Mouse (Mus musculus) heart, embryonic 13.5 days (tissue): ENCODE data around the gene Gm8180. TPM values are rescaled to one million over a fixed set of nuclear protein-coding genes. Genes with fewer than 3 reads are reported as not detected.
"Not testable (repeated sequence)": the region's sequence is repeated elsewhere in the genome, so short reads cannot be mapped to it uniquely, and the experiment has no call there.

ENCODE experiments used
- ATAC-seq: fragments of 200-750 bp; cut with Nextera tagmentation; 2 replicates; pipeline ENCODE4 v1.8.0; 2017; ENCODE audit warnings: moderate TSS enrichment; ENCODE audit not compliant: insufficient number of reproducible peaks, low FRiP score, low TSS enrichment; ENCODE audit errors: extremely low read depth
- H3K27ac ChIP-seq: fragments of 300-500 bp; sonication (generic); replicated peaks from 2 replicates; pipeline ENCODE4 v1.5.1; 2015; ENCODE audit warnings: moderate library complexity, mild to moderate bottlenecking, inconsistent platforms
- H3K27me3 ChIP-seq: fragments of 300-500 bp; sonication (generic); replicated peaks from 2 replicates; pipeline ENCODE4 v1.6.1; 2015; ENCODE audit warnings: mild to moderate bottlenecking, inconsistent platforms
- H3K36me3 ChIP-seq: fragments of 300-500 bp; sonication (generic); 2 replicates; pipeline ENCODE4 v1.6.1; 2015; ENCODE audit warnings: mild to moderate bottlenecking, inconsistent platforms
- H3K4me1 ChIP-seq: fragments of 300-500 bp; sonication (generic); 2 replicates; pipeline ENCODE4 v1.6.1; 2015; ENCODE audit warnings: inconsistent platforms
- H3K4me2 ChIP-seq: fragments of 300-500 bp; sonication (generic); 2 replicates; pipeline ENCODE4 v1.6.1; 2015; ENCODE audit warnings: inconsistent platforms, mild to moderate bottlenecking, moderate library complexity
- H3K4me3 ChIP-seq: fragments of 300-500 bp; sonication (generic); 2 replicates; pipeline ENCODE4 v1.5.1; 2015; ENCODE audit warnings: moderate library complexity, mild to moderate bottlenecking, inconsistent platforms
- H3K9ac ChIP-seq: fragments of 300-500 bp; sonication (generic); 2 replicates; pipeline ENCODE4 v1.6.1; 2015; ENCODE audit warnings: inconsistent platforms, mild to moderate bottlenecking, moderate library complexity
- H3K9me3 ChIP-seq: fragments of 300-500 bp; sonication (generic); 2 replicates; pipeline ENCODE4 v1.6.1; 2016; ENCODE audit warnings: inconsistent platforms
- WGBS: fragments of 180-500 bp; shearing (Covaris S2); methylation state at CpG from one replicate; pipeline ENCODE4 v1.1.7; 2015; ENCODE audit warnings: mixed read lengths; 5-methylcytosine and 5-hydroxymethylcytosine counted together
- polyA plus RNA-seq: library from polyadenylated mRNA; unstranded; fragments of >200 nt; fragmentation: Nextera tagmentation; extraction: Ambion mirVana; gene quantifications from 2 replicates; pipeline ENCODE4 v1.2.1, GENCODE M21; 2015

Gene Gm8180
- polyA plus RNA-seq, result not detected in 2 replicates

GRCm38 (mm10) chr14:43784645-43785044, at the start of gene Gm8180:
TSS of gene Gm8180 (minus strand) at chr14:43784745.
- H3K36me3 ChIP-seq, H3K4me1 ChIP-seq, H3K4me3 ChIP-seq, H3K9ac ChIP-seq, H3K4me2 ChIP-seq, H3K27ac ChIP-seq, ATAC-seq, H3K9me3 ChIP-seq, H3K27me3 ChIP-seq: not testable (repeated sequence)
- WGBS, result 81% methylated on average over 3 of the region's 3 CpGs

GRCm38 (mm10) chr14:43830385-43830784, 45.8 kb upstream of the Gm8180 start:
- not testable (repeated sequence) for H3K4me1 ChIP-seq, H3K36me3 ChIP-seq, H3K27me3 ChIP-seq, H3K4me2 ChIP-seq, ATAC-seq, H3K27ac ChIP-seq, H3K9ac ChIP-seq, H3K9me3 ChIP-seq, H3K4me3 ChIP-seq
- WGBS, result 11% methylated on average over 1 of the region's 1 CpGs

GRCm38 (mm10) chr14:43824176-43824575, 39.6 kb upstream of the Gm8180 start:
- H3K27ac ChIP-seq, H3K4me3 ChIP-seq, H3K4me1 ChIP-seq, ATAC-seq, H3K36me3 ChIP-seq, H3K9me3 ChIP-seq, H3K27me3 ChIP-seq, H3K4me2 ChIP-seq, H3K9ac ChIP-seq: not testable (repeated sequence)
- WGBS, result 67% methylated on average over 6 of the region's 6 CpGs

- not testable (repeated sequence) for H3K27me3 ChIP-seq, H3K4me3 ChIP-seq, H3K36me3 ChIP-seq, H3K27ac ChIP-seq, H3K4me1 ChIP-seq, H3K4me2 ChIP-seq, H3K9ac ChIP-seq, ATAC-seq, H3K9me3 ChIP-seq
- WGBS, result 47% methylated on average over 1 of the region's 2 CpGs
These were observed 37.3 kb upstream of the Gm8180 start for GRCm38 (mm10) chr14:43821869-43822268.

GRCm38 (mm10) chr14:43812458-43812857, 27.9 kb upstream of the Gm8180 start:
- H3K4me1 ChIP-seq, H3K4me2 ChIP-seq, H3K27me3 ChIP-seq, H3K36me3 ChIP-seq, H3K27ac ChIP-seq, H3K4me3 ChIP-seq, ATAC-seq, H3K9me3 ChIP-seq, H3K9ac ChIP-seq: not testable (repeated sequence)
- WGBS, result 61% methylated on average over 8 of the region's 9 CpGs

- not testable (repeated sequence) for H3K9me3 ChIP-seq, H3K27me3 ChIP-seq, H3K27ac ChIP-seq, H3K4me3 ChIP-seq, H3K9ac ChIP-seq, H3K4me1 ChIP-seq, H3K36me3 ChIP-seq, H3K4me2 ChIP-seq, ATAC-seq
- 58% methylated on average over 4 of the region's 4 CpGs for WGBS
These were observed 23.6 kb upstream of the Gm8180 start for GRCm38 (mm10) chr14:43808142-43808541.

- not testable (repeated sequence) for H3K4me1 ChIP-seq, ATAC-seq, H3K27ac ChIP-seq, H3K27me3 ChIP-seq, H3K9me3 ChIP-seq, H3K36me3 ChIP-seq, H3K9ac ChIP-seq, H3K4me3 ChIP-seq, H3K4me2 ChIP-seq
- WGBS, result 14% methylated on average over 6 of the region's 7 CpGs
These were observed 19.9 kb upstream of the Gm8180 start for GRCm38 (mm10) chr14:43804435-43804834.

- H3K4me3 ChIP-seq, result peak overlapping the region; percentile 41
- ATAC-seq, H3K4me1 ChIP-seq, H3K9me3 ChIP-seq, H3K27me3 ChIP-seq, H3K36me3 ChIP-seq, H3K27ac ChIP-seq: not testable (repeated sequence)
- peak overlapping the region; percentile 65 for H3K9ac ChIP-seq
- 7% methylated on average over 18 of the region's 23 CpGs for WGBS
- peak overlapping the region; percentile 67 for H3K4me2 ChIP-seq
These were observed 12.4 kb upstream of the Gm8180 start for GRCm38 (mm10) chr14:43796905-43797470.

- peak overlapping the region; percentile 67 for H3K4me2 ChIP-seq
- ATAC-seq, result no peak; the same call in 1 of the 2 replicates
- H3K27me3 ChIP-seq, result no peaks in the 10 kb centered on the region
- H3K36me3 ChIP-seq, result no peaks in the 10 kb centered on the region
- no peak overlapping the region for H3K27ac ChIP-seq
- H3K4me1 ChIP-seq, result 0 out of 2 replicates have a peak, but pooled peaks cover 2% of the 10 kb centered on the region
- peak overlapping the region; percentile 41 for H3K4me3 ChIP-seq
- no peaks in the 10 kb centered on the region for H3K9me3 ChIP-seq
- WGBS, result 13% methylated on average over 14 of the region's 14 CpGs
- peak overlapping the region; percentile 65 for H3K9ac ChIP-seq
These were observed 11.7 kb upstream of the Gm8180 start for GRCm38 (mm10) chr14:43796069-43796904.

- H3K36me3 ChIP-seq, H3K4me3 ChIP-seq, H3K27me3 ChIP-seq, H3K4me1 ChIP-seq, ATAC-seq, H3K9ac ChIP-seq, H3K9me3 ChIP-seq, H3K4me2 ChIP-seq, H3K27ac ChIP-seq: not testable (repeated sequence)
- WGBS, result 59% methylated on average over 5 of the region's 5 CpGs
These were observed 9.3 kb upstream of the Gm8180 start for GRCm38 (mm10) chr14:43793811-43794210.

GRCm38 (mm10) chr14:43747566-43747965, 37.0 kb downstream of the Gm8180 start, which contains the start of gene Gm6526:
TSS of gene Gm6526 (plus strand) at chr14:43747866.
- not testable (repeated sequence) for H3K9me3 ChIP-seq, ATAC-seq, H3K4me3 ChIP-seq, H3K27ac ChIP-seq, H3K4me1 ChIP-seq, H3K4me2 ChIP-seq, H3K9ac ChIP-seq, H3K36me3 ChIP-seq, H3K27me3 ChIP-seq
- 66% methylated on average over 4 of the region's 4 CpGs for WGBS
